Mouse (Mus musculus) neutrophil, adult 5-6 weeks (primary cell): ENCODE measurements around the gene Rbms3. TPM values are rescaled to one million over a fixed set of nuclear protein-coding genes. Genes with fewer than 3 reads are reported as not detected.

Experiments used
- ATAC-seq: fragments of 151-379, 151-347 bp; 2 replicates; pipeline ENCODE4 v1.8.0; 2017; ENCODE audit warnings: mild to moderate bottlenecking, moderate TSS enrichment; ENCODE audit not compliant: insufficient number of reproducible peaks, poor library complexity, low FRiP score, severe bottlenecking; ENCODE audit errors: extremely low read depth
- total RNA-seq: library from RNA; stranded (forward); fragments of 200-1000 nt; gene quantifications from 2 replicates; pipeline ENCODE4 v1.2.3, GENCODE M21; 2017

The Rbms3 gene
- total RNA-seq, 1 experiment from 2014 or later, result not detected

DNA sequence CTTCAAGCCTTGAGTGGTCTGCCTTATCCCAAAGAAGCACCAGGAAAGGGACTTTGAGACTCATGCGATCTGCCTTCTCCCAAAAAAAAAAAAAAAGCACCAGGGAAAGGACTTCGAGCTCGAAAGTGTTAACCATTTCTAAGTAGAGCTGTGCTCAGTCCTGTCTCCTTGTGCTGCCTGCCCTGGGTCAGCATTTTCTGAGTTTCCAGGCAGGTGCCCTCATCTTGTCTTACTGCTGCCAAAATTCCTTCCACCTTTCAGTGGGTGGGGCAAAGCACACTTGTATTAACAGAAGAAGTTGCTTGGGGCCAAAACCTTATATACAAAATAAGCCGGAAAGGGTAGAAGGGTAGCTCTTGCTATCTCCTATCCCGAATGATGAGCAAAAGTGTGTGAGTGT is 248.8 kb downstream of the Rbms3 start:
- no peak for ATAC-seq

DNA sequence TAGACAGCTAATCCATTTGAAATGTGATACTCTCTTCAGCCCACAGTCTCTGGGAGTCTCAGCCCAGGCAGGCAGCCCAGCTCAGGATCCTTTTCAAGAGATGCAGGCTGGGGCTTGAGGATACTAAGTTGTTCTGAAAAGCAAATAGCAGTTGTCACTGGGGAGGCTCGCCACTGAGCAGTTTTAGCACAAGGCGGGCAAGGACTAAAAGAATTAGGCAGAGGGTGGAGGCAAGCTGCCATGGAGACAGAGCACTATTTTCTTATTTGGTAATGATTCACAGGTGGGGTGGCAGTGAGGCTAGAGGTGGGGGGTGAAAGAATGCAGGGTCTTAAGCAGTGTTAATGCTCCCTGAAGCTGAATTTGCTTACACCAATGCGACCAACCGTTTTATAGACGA is 249.6 kb downstream of the Rbms3 start:
- no peak for ATAC-seq

DNA sequence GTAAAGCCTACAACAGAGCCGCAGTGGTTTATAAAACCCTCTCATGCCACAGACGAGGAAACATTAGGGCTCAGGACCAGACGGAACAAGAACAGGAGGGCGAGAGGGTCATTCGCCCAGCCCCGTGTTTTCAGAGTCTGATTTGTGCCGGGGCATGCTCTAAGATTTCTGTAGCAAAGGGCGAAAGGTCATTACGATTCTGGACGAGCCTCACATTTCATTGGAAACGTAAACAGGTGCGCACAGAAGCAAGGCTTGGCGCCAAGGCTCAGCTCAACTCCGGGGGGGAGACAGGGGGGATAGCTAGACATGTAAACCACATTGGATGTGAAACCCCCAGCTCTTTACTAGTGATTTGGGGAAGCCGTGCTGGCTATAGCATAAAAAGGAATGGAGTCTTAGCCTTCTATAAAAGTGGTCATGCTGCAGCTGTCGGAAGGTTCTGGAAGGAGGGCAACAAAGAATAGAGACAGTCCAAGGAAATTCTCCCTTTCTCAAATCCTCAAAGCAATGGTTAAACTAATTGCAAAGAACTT is 250.2 kb downstream of the Rbms3 start:
- ATAC-seq, result no peak

DNA sequence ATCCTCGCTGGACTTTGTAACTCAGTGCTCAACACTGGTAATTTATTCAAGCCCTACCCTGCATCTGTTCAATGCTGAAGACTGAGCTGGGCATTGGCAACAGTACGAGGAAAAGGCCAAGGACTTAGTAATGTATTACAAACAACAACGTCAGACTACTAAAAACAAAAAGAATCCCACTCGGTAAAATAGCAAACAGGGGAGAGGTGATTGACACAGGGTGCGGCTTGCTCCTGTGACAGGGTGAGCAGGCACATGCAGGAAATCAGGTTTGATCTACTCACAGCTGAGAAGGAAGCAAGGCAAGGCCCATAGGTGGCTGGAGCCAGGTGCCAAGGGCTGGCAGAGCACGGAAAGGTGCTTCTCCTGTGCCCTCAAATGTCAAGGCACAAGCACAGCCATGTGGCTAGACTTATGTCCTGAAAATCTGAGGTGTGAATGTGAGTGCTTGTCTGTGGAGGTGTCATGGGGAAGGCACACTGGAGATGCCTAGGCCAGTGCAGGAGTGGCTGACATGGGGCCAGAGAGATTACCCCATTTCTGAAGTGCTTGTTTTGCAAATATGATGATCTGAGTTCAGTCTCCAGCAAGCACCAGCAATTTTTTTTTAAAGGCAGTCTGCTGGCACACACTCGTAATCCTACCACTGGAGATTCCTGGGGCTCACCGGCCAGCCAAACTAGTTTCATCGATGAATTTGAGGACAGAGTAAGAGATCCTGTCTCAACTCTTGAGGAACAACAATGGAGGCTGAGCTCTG is 251.4 kb downstream of the Rbms3 start:
- ATAC-seq, result no peak

DNA sequence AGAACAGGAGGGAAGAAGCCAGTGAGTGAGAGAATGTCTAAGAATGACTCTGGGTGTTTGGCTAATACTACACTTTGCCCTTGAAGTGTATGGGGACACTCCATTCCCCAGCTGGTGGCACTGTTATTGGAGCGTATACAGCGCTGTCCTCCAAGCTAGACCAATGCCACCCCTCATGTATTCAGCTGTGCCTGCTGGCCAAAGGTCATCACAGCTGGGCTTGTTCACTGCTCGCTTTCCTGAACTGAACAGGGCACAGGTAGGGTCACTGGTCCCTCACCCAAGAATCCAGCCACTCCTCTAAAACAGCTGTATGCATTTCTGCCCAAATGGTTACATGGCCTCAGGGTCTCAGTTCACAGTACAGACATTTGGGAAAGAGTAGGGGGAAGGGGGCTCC is 253.9 kb downstream of the Rbms3 start:
- no peak for ATAC-seq

DNA sequence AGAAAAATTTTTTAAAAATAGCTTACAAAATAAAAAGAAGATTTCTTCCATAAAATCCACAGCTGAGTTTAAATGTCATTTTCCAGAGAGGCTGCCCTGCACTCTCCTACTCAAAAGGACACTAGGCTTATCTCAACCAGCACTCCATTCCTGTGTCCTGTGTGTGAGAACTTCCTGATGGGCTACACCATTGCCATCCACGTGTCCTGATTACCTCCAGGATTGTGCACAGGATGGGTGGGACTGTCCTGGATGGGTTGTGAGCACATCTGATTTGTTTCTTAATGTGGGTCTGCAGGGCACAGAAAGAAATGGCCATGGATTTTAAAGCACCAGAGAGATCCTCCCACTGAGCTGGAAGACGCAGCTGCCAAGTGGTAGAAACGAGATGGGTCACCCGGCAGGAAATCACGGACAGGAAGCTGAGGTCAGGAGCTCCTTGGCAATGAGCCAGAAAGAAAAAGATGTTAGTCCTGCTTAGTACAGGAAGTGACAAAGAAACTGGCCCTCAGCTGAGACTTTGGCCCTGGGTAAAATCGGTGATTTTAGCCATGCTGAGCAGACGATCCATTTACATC is 256.5 kb downstream of the Rbms3 start:
- no peak for ATAC-seq

DNA sequence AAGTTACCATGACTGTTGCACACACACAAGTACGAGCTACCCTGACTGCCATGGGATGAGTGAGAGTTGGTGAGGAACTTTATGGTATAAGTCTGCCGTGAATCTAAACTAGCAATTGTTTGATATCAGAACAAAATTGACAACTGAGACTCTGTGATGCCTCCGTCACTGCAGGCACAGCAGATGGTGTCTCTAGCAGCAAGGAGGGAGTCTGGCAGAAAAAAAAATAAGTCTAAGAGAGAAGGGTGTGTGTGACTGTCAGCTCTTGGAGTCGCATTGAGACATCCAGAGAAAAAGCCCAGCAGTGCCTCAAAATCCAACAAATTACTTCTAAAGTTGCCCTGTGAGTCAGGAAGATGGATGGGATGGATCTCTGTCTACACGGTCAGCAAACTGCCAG is 257.7 kb downstream of the Rbms3 start:
- ATAC-seq, result no peak

DNA sequence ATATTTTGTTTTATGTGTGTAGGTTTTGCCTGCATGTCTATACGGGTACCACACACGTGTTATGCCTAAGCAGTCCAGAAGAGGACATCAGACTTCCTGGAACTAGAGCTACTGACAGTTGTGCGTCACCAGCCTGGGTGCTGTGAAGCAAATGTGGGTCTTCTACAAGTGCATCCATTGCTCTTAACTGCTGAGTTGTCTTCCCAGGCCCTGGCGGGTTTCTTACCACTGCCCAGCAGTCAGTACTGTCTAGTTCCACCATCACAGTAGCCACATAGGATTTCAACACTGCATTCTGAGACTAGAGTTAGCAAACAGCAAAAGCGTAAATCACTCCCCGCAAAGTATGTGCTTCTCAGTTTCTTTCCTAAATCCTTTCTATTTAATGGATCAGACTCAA is 259.6 kb downstream of the Rbms3 start:
- ATAC-seq, result no peak

DNA sequence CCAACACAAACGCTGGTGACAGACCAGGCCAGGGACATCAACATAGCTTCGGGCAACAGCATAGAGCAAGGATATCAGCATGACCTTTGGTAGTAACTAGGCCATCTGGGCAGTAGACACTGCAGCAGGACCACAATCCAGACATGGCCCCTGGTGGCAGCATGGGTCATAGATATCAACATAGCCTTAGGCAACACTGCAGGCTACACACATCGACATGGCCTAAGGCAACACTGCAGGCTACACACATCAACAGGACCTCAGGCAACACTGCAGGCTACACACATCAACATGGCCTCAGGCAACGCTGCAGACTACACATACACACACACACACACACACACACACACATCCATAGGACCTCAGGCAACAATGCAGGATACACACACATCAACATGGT is 261.7 kb downstream of the Rbms3 start:
- no peak for ATAC-seq

DNA sequence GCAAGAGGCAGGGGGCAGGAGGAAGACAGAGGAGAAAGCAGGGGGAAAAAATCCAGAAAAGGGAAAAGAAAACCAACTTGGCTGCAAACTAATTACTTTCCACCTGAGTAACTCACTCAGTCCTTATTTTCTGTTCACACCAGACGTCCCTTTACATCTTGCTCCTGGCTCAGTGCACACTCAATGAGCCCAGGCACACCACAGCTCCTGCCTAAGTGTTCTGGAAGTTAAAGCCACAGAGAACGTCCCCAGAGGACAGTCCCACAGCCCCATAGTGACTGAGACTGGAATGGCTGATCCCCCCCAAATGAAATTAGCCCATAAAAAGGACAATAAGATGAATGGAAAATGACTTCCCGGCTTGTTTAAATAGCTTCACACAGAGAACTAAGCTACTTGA is 265.1 kb downstream of the Rbms3 start:
- ATAC-seq, result no peak

DNA sequence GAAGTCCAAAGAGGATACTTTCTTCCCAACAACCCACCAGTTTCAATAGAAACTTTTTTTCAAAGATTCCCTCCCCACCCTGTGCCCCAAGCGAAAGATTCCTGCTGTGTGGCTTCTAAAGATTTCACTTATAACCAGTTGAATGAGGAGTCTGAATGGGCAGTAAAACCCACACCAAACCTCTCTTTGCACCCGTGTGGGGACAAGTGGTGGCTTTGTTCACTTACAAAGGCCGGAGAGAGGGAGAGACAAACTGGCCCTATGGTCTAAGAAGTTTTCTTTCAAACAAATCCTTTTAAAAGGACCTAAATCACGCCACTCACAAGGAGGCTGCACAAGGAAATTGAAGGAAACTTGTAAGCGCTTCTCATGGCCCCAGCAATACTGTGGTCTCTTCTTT is 268.3 kb downstream of the Rbms3 start:
- no peak for ATAC-seq

DNA sequence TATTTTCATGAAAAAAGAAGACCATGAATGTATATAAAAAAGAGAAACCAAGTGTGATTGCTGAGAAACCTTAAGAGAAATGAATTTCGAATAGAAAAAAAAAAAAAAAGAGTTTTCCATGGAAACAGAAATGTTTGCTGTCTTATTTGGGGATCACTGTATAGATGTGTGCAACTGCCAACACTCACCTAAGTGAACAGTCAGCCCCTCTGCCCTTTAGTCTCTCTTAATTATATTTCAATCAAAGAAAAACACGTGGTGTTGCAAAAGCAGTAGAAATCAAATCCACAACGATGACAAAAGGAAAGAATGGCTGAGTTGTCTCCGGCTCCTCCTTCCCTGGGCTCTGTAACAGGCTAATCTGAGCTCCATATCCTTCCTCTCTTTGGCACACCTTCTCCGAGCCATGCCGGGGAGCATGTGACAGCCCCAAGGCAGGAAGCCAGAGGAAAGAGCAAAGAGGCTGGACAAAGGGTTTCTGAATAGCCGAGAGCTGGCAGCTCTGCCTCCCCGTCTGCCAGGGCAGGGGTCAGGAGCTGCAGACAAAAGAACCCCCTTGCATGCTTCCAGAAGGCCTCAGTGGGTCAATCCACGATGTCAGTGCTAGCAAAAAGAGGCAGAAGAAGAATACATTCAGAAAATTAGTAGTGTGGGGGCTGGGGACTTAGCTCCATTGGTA is 272.8 kb downstream of the Rbms3 start:
- no peak for ATAC-seq

DNA sequence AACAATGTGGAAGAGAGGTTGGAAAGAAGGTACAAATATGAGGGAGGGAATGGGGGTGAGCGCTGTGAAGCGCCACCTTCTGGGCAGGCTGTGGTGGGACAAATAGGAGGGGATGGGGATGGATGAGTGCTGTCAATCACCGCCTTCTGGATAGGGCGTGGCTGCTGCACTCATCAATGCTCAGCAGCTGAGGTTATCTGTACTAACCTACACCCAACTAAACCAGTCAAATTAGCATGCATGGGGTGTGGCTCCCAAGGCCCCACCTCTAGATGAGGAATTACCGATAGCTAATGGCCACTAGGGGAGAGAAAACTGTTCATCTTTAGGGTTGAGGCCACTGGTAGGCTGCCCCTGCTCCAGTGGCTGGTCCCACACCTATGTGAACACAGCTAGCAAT is 274.2 kb downstream of the Rbms3 start:
- ATAC-seq, result no peak

DNA sequence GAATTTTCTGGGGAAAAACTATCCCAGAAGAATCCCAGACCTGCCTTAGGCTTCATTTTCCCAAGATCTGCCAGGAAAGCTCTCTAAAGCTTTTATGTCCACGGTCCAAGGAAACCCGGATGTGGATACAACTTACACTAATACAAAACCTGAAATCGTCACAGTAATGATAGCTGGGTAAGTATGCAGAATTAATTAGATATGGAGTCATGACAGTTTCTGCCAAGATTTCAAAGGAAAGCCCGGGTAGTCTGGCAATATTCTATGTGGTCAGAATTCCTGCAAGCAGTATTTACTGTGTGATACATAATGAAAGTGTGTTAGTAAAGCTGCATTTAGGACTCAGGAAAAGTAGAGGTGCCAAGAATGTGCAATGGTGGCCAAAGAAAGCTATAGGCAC is 287.4 kb downstream of the Rbms3 start:
- ATAC-seq, result no peak

DNA sequence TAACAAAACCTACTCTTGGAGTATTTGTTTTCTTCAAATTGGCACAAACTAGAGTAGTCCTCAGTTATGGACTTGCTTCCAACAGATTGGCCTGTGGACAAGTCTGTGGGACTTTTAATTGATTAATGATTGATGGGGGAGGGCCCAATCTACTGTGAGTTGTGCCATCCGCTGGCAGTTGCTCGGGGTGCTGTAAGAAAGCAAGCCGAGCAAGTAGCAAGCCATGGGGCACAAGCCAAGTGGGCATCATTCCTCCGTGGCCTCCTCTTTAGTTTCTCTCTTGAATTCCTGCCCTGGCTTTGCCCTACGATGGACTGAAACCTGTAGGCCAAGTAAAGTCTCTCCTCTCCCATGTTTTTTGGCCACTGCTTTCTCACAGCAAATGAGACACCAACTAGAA is 299.0 kb downstream of the Rbms3 start:
- no peak for ATAC-seq

DNA sequence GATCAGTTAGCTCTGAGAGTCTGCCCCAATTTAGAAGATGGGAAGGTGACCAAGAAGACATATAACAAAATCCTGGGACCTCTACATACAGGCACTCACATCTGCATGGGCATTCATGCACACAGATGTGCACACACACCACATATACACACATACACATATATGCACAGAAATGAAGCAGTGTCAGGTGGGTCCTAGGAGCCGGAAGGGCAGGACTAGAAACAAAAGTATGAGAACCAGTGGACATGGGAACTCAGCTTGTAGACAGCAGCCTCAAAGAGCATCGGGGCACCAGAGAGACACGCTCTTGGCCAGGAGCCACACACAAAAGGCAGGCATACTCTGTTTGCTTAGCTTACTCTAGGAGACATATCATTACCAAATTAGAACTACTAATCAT is 310.4 kb downstream of the Rbms3 start:
- ATAC-seq, result no peak

DNA sequence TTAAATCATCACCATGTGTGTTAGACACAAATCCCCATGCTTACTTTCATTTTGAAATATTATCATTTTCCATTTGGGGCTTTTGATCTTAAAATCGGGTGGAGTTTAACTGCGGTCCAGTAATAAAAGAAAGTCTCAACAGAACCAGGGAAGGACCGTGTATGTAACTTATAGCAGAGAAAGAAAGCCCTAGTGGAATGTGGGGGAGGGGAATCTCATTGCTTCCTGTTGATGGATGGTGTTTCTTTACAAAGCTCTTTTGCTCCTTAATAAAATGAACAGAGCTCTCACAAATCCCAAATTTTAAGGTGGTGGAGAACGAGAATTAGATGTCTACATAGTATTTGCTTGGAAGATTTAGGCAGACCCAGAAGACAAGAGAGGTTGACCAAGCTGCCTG is 311.3 kb downstream of the Rbms3 start:
- ATAC-seq, result no peak

DNA sequence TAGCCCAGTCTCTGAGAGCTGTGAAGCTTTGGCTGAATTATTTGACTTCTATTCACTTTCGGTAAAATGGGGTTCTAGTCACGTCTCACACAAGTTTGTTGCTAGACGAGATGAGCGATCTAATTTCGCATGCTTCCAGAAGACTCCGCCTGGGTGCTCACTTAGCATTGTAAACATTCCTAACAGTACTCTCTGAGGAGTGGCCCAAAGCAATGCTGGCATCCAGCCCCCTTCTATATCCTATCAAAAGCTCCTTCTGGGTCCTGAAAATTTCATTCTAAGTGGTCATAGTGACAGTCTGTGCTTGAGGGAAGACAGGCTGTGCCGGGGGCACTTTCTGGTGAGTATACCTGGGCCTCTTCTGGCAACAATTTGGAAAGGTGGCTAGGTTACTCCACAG is 312.5 kb downstream of the Rbms3 start:
- no peak for ATAC-seq

DNA sequence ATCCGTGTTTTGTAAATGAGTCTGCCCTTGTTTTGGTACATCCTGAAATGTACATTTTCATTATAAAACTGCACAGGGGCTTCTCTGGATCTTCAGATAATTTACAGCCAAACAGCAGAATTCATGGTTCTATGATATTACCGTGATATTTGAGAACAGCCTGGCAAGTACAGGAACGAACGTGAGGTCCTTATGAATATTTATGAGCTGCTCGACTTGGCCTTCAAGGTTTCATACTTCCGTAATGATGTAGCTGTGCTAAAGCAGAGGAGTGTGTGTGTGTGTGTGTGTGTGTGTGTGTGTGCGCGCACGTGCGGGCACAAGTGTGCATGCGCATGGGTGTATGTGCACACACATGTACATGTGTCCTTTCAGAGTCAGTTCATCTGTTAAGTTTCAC is 316.1 kb downstream of the Rbms3 start:
- no peak for ATAC-seq

DNA sequence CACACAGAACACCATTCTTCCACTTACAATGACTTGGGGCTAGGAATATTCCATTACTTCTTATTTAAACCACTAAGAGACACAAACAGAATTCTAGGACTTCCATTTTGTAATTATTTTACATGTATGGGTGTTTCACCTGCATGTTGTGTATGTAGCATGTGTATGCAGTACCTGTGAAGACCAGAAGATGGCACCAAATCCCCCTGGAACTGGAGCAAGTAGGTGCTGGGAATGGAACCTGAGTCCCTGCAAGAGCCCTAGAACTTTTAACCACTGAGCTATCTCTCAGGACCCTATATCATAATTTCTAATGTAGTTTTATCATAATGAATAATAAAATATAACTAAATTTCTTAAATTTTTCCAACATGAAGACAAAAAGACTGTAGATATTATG is 319.9 kb downstream of the Rbms3 start:
- ATAC-seq, result no peak
